Comparison of ENCODE assay signal across 12 mouse cellular contexts in the genomic region with DNA sequence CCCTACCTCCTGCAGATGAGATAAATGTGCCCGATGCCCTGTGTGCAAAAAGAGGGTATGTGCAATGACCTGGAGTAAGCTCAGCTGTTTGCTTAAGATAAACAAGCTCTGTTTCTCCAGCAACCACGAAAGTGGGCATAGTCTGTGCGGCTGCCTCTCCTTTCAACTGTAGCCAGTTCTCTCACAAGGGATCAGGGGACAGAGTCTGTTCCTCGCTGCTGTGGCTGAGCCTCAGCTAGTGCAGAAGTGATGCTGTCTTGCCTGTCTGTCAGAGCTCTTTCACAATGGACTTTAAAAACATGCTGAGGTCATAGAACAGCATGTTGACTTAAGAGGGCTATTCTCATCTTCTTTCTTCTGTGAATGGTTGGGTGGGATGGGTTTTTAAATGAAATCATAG.
"Had no signal": no experiment of that assay in that cellular context is flagged by ENCODE, and none has a peak within 500 bp of the region (broad histone marks: within the 10 kb centered on the region; RNA-seq: fewer than 3 reads in every experiment).

No protein-coding gene starts in this region.

- H3K36me3 ChIP-seq: kidney, embryonic 15.5 days; neural tube, embryonic 12.5 days had no signal

- H3K4me1 ChIP-seq: kidney, embryonic 15.5 days; neural tube, embryonic 12.5 days had no signal

- H3K9me3 ChIP-seq: kidney, embryonic 15.5 days; neural tube, embryonic 12.5 days had no signal

- H3K27ac ChIP-seq: kidney, embryonic 15.5 days; liver, embryonic 14.5 days; macrophage; neural tube, embryonic 12.5 days had no signal

- H3K9ac ChIP-seq: kidney, embryonic 15.5 days; liver, embryonic 14.5 days; neural tube, embryonic 12.5 days had no signal

- H3K27me3 ChIP-seq: kidney, embryonic 15.5 days; neural tube, embryonic 12.5 days had no signal

- H3K4me3 ChIP-seq: kidney, embryonic 15.5 days; neural tube, embryonic 12.5 days had no signal

- ATAC-seq: intestine, embryonic 16.5 days; lung, postnatal 0 days had no signal

- DNase-seq: kidney, adult 2 months; kidney, postnatal 14 days; left cerebral cortex, postnatal 4 days; lung, adult 2 months; thymus, adult 2 months; thymus, postnatal 25 days had no signal

- H3K4me2 ChIP-seq: kidney, embryonic 15.5 days; neural tube, embryonic 12.5 days had no signal
